Mouse (Mus musculus) brain, adult 10 weeks (tissue): ENCODE data around the gene Ano9. TPM values are rescaled to one million over a fixed set of nuclear protein-coding genes. Genes with fewer than 3 reads are reported as not detected.

Experiments used
- polyA plus RNA-seq: library from polyadenylated mRNA; stranded (reverse); fragments of 350-450 nt; fragmentation: Illumina TruSeq; extraction: RNeasy Lipid Tissue Mini Kit (QIAGEN cat#74804); gene quantifications from one replicate; pipeline ENCODE4 v1.2.3, GENCODE M21; 2015; ENCODE audit warnings: low read depth, low replicate concordance

Ano9 gene
- polyA plus RNA-seq = not detected

DNA sequence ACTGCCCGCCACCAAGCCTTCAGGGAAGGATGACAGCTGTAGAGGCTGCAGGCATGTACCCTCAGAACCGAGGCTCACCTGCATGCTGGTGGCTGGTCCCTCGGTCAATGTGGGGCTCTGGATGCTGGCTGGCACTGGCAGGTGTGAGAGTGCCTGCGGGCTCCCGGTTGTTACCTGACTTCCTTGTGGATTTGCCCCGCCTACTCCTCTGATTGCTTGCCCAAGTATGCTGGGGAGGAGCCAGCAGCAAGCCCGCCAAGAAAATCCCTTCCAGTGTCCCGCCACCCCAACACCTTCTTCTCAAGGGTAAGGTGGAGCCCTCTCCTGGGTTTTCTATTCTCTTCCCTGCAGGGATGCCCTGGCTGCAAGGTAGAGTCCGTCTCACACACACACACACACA is at the start of gene Ano9:
TSS of gene Ano9 (minus strand) at position 171 of the 400 bp plus-strand sequence.

DNA sequence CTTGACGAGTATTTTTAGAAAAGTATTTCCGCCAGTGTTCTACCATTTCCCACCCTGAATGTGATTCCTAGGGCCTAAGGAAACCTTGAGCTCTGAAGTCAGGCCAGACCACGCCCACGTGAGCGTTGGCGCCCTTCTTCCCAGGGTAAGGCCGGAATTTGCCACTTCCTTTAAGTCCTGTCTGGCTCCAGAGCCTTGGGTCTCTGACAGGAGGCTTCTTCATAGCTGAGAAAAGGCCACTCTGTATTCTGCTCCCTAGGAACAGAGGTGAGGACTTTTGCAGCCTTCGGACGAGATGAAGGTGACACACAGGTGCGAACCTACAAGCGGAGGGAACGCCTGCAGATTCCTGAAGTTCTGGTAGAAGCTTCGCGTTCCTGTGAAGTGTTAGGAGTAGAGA is 4.6 kb upstream of the Ano9 start, which contains the start of gene Ptdss2:
TSS of gene Ptdss2 (plus strand) at position 138 of the 400 bp plus-strand sequence.

DNA sequence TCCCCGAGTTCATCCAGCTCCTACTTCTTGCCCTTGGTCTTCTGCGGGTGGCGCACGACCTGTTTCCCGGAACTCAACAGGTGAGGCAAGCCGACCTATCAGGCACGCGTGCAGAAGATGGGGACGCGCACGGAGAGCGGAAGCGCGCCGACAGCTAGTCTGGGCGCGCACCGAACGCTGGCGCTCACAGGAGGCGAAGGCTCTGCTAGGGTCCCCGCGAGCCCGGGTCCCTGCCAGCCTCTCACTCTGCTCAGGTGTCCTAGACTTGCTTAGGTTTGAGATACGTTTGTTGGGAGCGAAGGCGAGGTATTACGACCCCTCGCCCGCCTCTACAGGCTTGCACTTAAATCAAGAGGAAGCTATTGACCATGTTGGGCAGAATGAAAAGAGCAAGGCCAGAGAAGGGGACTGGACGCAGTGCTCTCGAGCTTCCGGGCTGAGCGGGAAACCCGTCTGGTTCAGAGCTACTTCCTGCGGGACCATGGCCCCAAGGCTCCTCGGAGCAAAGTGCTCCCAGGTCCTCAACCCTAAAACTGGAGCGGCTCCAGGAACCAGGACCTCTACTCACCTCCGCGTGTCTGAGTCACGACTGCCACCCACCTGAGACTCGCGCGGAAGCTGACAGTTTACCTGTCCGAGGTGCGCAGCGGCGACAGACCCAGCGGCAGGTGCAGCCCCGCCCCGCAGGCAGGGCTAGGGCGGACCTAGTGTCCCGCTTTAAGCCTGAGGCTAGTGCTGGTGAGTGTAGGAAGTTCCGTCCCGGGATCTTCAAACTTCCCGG is 17.5 kb downstream of the Ano9 start, which contains the start of gene Sigirr:
TSS of gene Sigirr (minus strand) at position 662 of the 781 bp plus-strand sequence.

DNA sequence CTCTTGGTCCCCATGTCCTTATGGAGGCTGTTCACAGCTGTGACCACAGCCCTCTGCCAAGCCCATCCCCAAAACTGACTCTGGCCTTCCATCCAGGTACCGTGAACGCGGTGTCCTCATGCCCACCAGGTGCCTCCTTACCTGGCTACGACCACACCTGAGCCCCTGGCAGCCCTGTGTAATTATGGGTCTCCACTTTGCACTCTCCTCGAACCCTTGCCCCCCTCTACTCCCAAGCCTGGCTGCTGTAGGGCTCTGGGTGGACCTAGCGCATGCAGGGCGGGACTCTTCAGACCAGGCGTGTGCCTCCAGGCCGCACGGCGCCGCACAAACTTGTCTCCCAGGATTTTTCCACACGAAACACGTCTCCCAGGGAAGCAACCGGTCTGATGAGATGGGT is 39.8 kb downstream of the Ano9 start, which contains the start of gene Pkp3:
TSS of gene Pkp3 (plus strand) at position 378 of the 400 bp plus-strand sequence.

DNA sequence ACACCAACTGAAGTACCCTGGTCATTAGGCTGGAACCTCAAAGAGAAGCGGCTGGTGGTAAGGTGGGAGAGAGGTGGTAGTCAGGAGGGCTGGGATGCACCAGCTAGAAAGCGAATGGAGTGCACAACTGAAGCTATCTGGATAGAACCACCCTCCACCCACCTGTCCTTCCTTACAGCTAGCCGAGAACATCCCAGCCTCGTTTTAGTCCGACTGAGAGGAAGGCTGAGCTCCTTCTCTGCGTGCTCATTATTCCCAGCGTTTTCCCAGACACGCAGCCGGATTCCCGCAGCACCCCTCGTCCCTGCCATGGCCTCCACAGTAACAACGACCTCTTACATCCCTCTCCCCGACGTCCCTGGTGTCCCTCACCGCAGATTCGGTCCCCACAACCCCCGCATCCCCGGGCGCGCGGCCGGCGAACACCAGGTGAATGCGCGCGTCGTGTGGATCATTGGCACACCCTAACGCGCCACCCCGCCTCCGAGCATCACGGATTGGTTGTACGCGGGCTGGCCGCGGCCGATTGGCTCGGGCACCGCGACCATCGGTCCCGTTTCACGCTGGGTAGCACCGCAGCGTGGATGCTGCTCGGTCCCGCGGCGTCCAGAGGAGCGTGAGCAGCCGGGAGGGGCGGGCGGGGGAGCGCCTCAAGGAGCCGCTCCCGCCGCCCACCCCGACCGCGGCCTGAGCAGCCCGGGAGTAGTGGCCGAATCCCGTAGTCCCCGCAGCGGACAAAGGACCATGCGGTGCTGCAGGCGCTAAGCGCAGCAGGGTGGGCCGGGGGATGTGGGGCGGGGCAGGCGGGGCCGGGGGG is 57.0 kb downstream of the Ano9 start, which contains the start of gene B4galnt4:
TSS of gene B4galnt4 (plus strand) at position 679 of the 817 bp plus-strand sequence.

Other genes with a start within 250 kb of the Ano9 start
- 133 TPM for gene Psmd13, start 235.8 kb downstream of the Ano9 start, polyA plus RNA-seq
- gene Sirt3, start 235.5 kb downstream of the Ano9 start, polyA plus RNA-seq = 133 TPM
- gene Cox8b, start 217.4 kb downstream of the Ano9 start, polyA plus RNA-seq = 4.6 TPM
- gene Nlrp6, start 196.9 kb downstream of the Ano9 start, polyA plus RNA-seq = 0.34 TPM
- 4.3 TPM for gene Pgghg, start 176.4 kb downstream of the Ano9 start, polyA plus RNA-seq
- not detected for gene Ifitm5, start 167.5 kb downstream of the Ano9 start, polyA plus RNA-seq
- gene Gm45717, start 161.9 kb downstream of the Ano9 start, polyA plus RNA-seq = not detected
- gene Ifitm2, start 161.8 kb downstream of the Ano9 start, polyA plus RNA-seq = 31.6 TPM
- 8.0 TPM for gene Ifitm1, start 150.6 kb downstream of the Ano9 start, polyA plus RNA-seq
- 39.7 TPM for gene Ifitm3, start 107.0 kb downstream of the Ano9 start, polyA plus RNA-seq
- 1.1 TPM for gene Ifitm6, start 99.9 kb downstream of the Ano9 start, polyA plus RNA-seq
- gene Gm17387, start 88.7 kb downstream of the Ano9 start, polyA plus RNA-seq = not detected
- gene B4galnt4, start 56.7 kb downstream of the Ano9 start, polyA plus RNA-seq = 44.9 TPM
- gene Pkp3, start 39.6 kb downstream of the Ano9 start, polyA plus RNA-seq = not detected
- gene Sigirr, start 17.2 kb downstream of the Ano9 start, polyA plus RNA-seq = 2.7 TPM
- 59.5 TPM for gene Ptdss2, start 4.6 kb upstream of the Ano9 start, polyA plus RNA-seq
- 53.6 TPM for gene Rnh1, start 55.1 kb upstream of the Ano9 start, polyA plus RNA-seq
- 235 TPM for gene Hras, start 76.2 kb upstream of the Ano9 start, polyA plus RNA-seq
- 3.7 TPM for gene Lrrc56, start 76.4 kb upstream of the Ano9 start, polyA plus RNA-seq
- gene Lmntd2, start 96.3 kb upstream of the Ano9 start, polyA plus RNA-seq = not detected
- gene Rassf7, start 98.1 kb upstream of the Ano9 start, polyA plus RNA-seq = 2.9 TPM
- 41.3 TPM for gene Phrf1, start 111.0 kb upstream of the Ano9 start, polyA plus RNA-seq
- gene Irf7, start 148.7 kb upstream of the Ano9 start, polyA plus RNA-seq = 3.1 TPM
- gene Cdhr5, start 159.0 kb upstream of the Ano9 start, polyA plus RNA-seq = not detected
- not detected for gene Sct, start 161.3 kb upstream of the Ano9 start, polyA plus RNA-seq
- gene Drd4, start 174.2 kb upstream of the Ano9 start, polyA plus RNA-seq = 0.25 TPM
- gene Deaf1, start 209.9 kb upstream of the Ano9 start, polyA plus RNA-seq = 47.0 TPM
- gene Tmem80, start 209.9 kb upstream of the Ano9 start, polyA plus RNA-seq = 50.5 TPM
- 6.6 TPM for gene Eps8l2, start 221.1 kb upstream of the Ano9 start, polyA plus RNA-seq